In the genomic region with DNA sequence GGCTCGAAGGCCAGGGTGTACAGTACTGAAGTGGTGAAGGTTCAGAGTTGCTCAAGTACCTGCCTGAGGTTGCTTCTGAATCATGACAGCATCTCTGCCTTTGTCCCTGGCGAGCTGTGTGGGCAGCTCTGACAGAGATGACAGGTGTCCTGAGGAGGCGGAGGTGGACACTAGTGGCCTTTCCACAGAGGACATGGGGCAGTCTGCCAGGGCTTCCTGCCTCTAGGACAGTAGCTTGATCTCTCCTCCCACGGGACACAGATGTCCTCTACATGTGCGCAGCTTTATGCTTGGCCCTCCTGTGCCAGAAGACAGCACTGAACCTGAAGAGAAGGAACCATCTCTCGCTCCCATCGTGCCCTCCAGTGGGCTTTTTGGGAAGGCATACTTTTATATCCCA, we compare ENCODE assay signal across 18 mouse cellular contexts. TPM values are rescaled to one million over a fixed set of nuclear protein-coding genes. Genes with fewer than 3 reads are reported as not detected.
A peak's percentile ranks its signal among the peaks of the same experiment; 100 is the strongest.
DNase-seq lines count a peak whose midpoint lies in the region; ATAC-seq and TF ChIP-seq lines count a peak whose summit lies in the region.
"Had no signal": no experiment of that assay in that cellular context is flagged by ENCODE, and none has a peak within 500 bp of the region (broad histone marks: within the 10 kb centered on the region; RNA-seq: fewer than 3 reads in every experiment).

No protein-coding gene starts in this region.

- H3K9ac ChIP-seq in midbrain, postnatal 0 days (replicated peaks; ENCODE audit: low read length, poor library complexity, severe bottlenecking): no peak overlapping the region
- H3K9ac ChIP-seq: liver, embryonic 13.5 days had no signal

- DNase-seq in adrenal gland, postnatal 14 days: peak; percentile 58
- no peak for DNase-seq in adrenal gland, adult 8-10 months
- DNase-seq in testis, postnatal 10 days (ENCODE audit: low spot score): no peak
- peak; percentile 64 for DNase-seq in kidney, adult 9 months
- no peak for DNase-seq in retina, embryonic 14.5 days (ENCODE audit: low spot score)
- DNase-seq in lung, adult 2 months: no peak
- no peak for DNase-seq in midbrain, postnatal 0 days (ENCODE audit: low spot score)
- DNase-seq: heart, postnatal 14 days; left cerebral cortex, postnatal 4 days; liver, embryonic 13.5 days; lung, postnatal 4 days; midbrain, embryonic 14.5 days; right cerebral cortex, postnatal 4 days had no signal

- no peaks in the 10 kb centered on the region for H3K9me3 ChIP-seq in midbrain, postnatal 0 days (ENCODE audit: low read length)
- H3K9me3 ChIP-seq: liver, embryonic 13.5 days had no signal

- 0 out of 2 replicates have a peak, but pooled peaks have one; percentile 4 for TF ChIP-seq CTCF in testis, adult 2 months (IDR thresholded peaks at IDR 0.05; ENCODE audit: control insufficient read depth, insufficient read depth, insufficient replicate concordance, low read depth, low read length)
- no peak for TF ChIP-seq CTCF in lung, adult 2 months (IDR thresholded peaks at IDR 0.05; ENCODE audit: insufficient read depth, low read length)
- no peak for TF ChIP-seq CTCF in midbrain, postnatal 0 days (IDR thresholded peaks at IDR 0.05)

- WGBS in lung, adult 2 months: 66% methylated on average over 7 of the region's 7 CpGs
- WGBS in midbrain, postnatal 0 days: 84% methylated on average over 7 of the region's 7 CpGs

- H3K4me2 ChIP-seq in midbrain, postnatal 0 days (ENCODE audit: low read depth, low read length, poor library complexity, severe bottlenecking): no peak overlapping the region
- H3K4me2 ChIP-seq: liver, embryonic 13.5 days had no signal

- no peak overlapping the region for H3K4me3 ChIP-seq in testis, adult 2 months (ENCODE audit: control insufficient read depth, low read depth, low read length)
- no peak overlapping the region for H3K4me3 ChIP-seq in lung, adult 2 months (replicated peaks; ENCODE audit: extremely low read depth, low read depth, low read length)
- no peak overlapping the region for H3K4me3 ChIP-seq in midbrain, postnatal 0 days (ENCODE audit: low read depth, low read length)
- H3K4me3 ChIP-seq: liver, embryonic 13.5 days had no signal

- H3K36me3 ChIP-seq in testis, adult 2 months (ENCODE audit: control insufficient read depth, insufficient read depth, low read length): no peaks in the 10 kb centered on the region
- H3K36me3 ChIP-seq in midbrain, postnatal 0 days (ENCODE audit: insufficient read depth, low read length): no peaks in the 10 kb centered on the region
- H3K36me3 ChIP-seq: liver, embryonic 13.5 days had no signal

- H3K27me3 ChIP-seq in testis, adult 2 months (ENCODE audit: control insufficient read depth, insufficient read depth, low read length): no peaks in the 10 kb centered on the region
- no peaks in the 10 kb centered on the region for H3K27me3 ChIP-seq in midbrain, postnatal 0 days (ENCODE audit: insufficient read depth, low read length)
- H3K27me3 ChIP-seq: Patski had no signal

- H3K27ac ChIP-seq in testis, adult 2 months (ENCODE audit: control insufficient read depth, insufficient read depth, low read depth, low read length): no peak overlapping the region
- no peak overlapping the region for H3K27ac ChIP-seq in midbrain, postnatal 0 days (ENCODE audit: low read depth, low read length)
- H3K27ac ChIP-seq: liver, embryonic 13.5 days had no signal

- H3K4me1 ChIP-seq in testis, adult 2 months (ENCODE audit: control insufficient read depth, insufficient read depth, low read length): no peaks in the 10 kb centered on the region
- peaks cover 13% of the 10 kb centered on the region for H3K4me1 ChIP-seq in lung, adult 2 months (ENCODE audit: control insufficient read depth, insufficient read depth, low read length)
- no peaks in the 10 kb centered on the region for H3K4me1 ChIP-seq in midbrain, postnatal 0 days (ENCODE audit: insufficient read depth, low read length)
- H3K4me1 ChIP-seq: liver, embryonic 13.5 days had no signal

- ATAC-seq in midbrain, postnatal 0 days (ENCODE audit: low FRiP score): no peak
- ATAC-seq: forebrain, embryonic 14.5 days; Patski had no signal

- TF ChIP-seq POLR2A in testis, adult 2 months (IDR thresholded peaks at IDR 0.05; ENCODE audit: control insufficient read depth, low read depth, low read length): no peak
- TF ChIP-seq POLR2A in lung, adult 2 months (IDR thresholded peaks at IDR 0.05; ENCODE audit: borderline replicate concordance, extremely low read depth, low read depth, low read length): no peak

RNA-seq across cellular contexts. Expression of a gene that starts 19.2 kb away (rescaled TPM):
- 58.4 and 60.7 TPM in 2 replicates for total RNA-seq in adrenal gland, postnatal 14 days (2021)
- total RNA-seq in adrenal gland, adult 8-10 months (2022): 100 to 1,000 TPM; 110 to 182 (median 142) TPM
- polyA plus RNA-seq in testis, adult 2 months (2012; rRNA removed): 19.8 and 24.8 TPM in 2 replicates
- polyA plus RNA-seq in lung, adult 2 months (2012; rRNA removed): 46.1 and 72.9 TPM in 2 replicates
- 69.7 and 71.1 TPM in 2 replicates for total RNA-seq in midbrain, postnatal 0 days (2014; rRNA removed)
- 38.3 and 40.5 TPM in 2 replicates for polyA plus RNA-seq in midbrain, postnatal 0 days (2015; fragmentation: Nextera tagmentation; extraction: Ambion mirVana)

RNA-seq across cellular contexts. Expression of a gene that starts 31.9 kb away (rescaled TPM):
- 45.3 and 48.1 TPM in 2 replicates for total RNA-seq in adrenal gland, postnatal 14 days (2021)
- total RNA-seq in adrenal gland, adult 8-10 months (2022): 10 to 100 TPM; 50.1 to 70.1 (median 55.6) TPM
- 31.6 and 32.8 TPM in 2 replicates for polyA plus RNA-seq in testis, adult 2 months (2012; rRNA removed)
- polyA plus RNA-seq in lung, adult 2 months (2012; rRNA removed): 64.9 and 78.0 TPM in 2 replicates
- 34.1 and 40.8 TPM in 2 replicates for total RNA-seq in midbrain, postnatal 0 days (2014; rRNA removed)
- polyA plus RNA-seq in midbrain, postnatal 0 days (2015; fragmentation: Nextera tagmentation; extraction: Ambion mirVana): 23.9 and 24.6 TPM in 2 replicates

RNA-seq across cellular contexts. Expression of a gene that starts 44.1 kb away (rescaled TPM):
- 1.0 and 1.1 TPM in 2 replicates for total RNA-seq in adrenal gland, postnatal 14 days (2021)
- total RNA-seq in adrenal gland, adult 8-10 months (2022): 1 to 10 TPM in 3 of 4 experiments, under 1 TPM in 1; 0.99 to 4.1 (median 2.6) TPM
- polyA plus RNA-seq in testis, adult 2 months (2012; rRNA removed): 10.1 and 10.9 TPM in 2 replicates
- polyA plus RNA-seq in lung, adult 2 months (2012; rRNA removed): 9.0 and 10.2 TPM in 2 replicates
- 1.0 and 2.0 TPM in 2 replicates for total RNA-seq in midbrain, postnatal 0 days (2014; rRNA removed)
- polyA plus RNA-seq in midbrain, postnatal 0 days (2015; fragmentation: Nextera tagmentation; extraction: Ambion mirVana): 1.7 and 2.4 TPM in 2 replicates
- total RNA-seq: gastrocnemius, adult 18-20 months; heart, adult 8-10 months; heart, postnatal 14 days; left cerebral cortex, postnatal 4 days had no signal
- polyA plus RNA-seq: liver, embryonic 13.5 days had no signal

Comparison
In these comparisons a context has a peak if more than half of its experiments do, and no peak if none do; other contexts are left out.
1. DNase-seq: peak in adrenal gland, postnatal 14 days (single experiment) and kidney, adult 9 months (single experiment); none in adrenal gland, adult 8-10 months (single experiment), testis, postnatal 10 days (single experiment), retina, embryonic 14.5 days (single experiment), lung, adult 2 months (single experiment) and midbrain, postnatal 0 days (single experiment).